Mouse (Mus musculus) layer of hippocampus, postnatal 25 days (tissue): ENCODE results near the gene Sumf1. TPM values are rescaled to one million over a fixed set of nuclear protein-coding genes. Genes with fewer than 3 reads are reported as not detected.

ENCODE experiments used
- DNase-seq, 2 experiments: peaks; one replicate each; pipeline ENCODE4 v3.0.0; 2022; ENCODE audit warnings: mixed read lengths in 2 of 2, low spot score in 1 of 2; ENCODE audit errors: extremely low spot score in 1 of 2
- total RNA-seq, 2 experiments: library from RNA; stranded (reverse); gene quantifications; 2 replicates each; pipeline ENCODE4 v1.2.3; 2021

Gene Sumf1
- 10 to 100 TPM; 18.0 to 19.1 TPM for total RNA-seq

DNA sequence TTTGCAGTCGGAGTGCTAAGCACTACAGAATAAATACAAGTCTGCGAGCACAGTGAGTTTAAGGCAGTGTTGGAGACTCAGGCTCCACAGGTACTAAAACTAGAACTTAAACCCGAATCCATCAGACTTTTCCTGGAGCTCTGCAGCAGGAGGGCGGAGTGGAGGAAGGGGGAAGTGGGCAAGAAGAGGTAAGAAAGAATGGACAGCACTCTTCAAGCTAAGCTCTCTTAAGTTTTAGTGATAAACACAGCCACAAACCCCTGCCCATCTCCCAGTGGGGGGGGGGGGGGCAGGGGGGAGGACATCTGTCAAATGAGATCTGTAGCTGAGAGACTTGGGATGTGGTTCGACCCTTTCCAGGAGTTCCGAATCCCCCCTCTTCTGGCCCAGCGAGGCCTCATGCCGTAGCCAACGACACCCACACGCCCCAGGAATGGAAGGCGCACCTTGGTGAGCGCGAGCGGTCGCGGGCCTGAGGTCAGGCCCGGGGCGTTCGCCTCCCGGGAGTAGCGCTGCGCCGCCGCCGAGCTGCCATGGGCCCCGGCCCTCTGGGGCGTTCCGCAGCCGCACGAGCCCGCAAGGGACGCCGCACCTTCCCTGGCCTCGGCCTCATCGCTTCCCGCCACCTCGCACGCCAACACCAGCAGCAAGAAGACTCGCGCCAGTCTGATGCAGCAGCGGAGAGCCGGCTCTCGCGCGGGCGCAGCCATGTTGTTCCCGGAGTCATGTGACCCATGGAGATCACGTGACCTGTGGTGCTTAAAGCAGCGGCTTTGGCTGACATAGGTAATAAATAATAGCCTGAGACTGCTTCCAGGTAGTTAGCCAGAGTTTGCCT, at the start of gene Sumf1:
Gene Sumf1 (minus strand): TSS at position 736 of the 838 bp plus-strand sequence.
- DNase-seq, result peak; percentile 77 to 88

DNA sequence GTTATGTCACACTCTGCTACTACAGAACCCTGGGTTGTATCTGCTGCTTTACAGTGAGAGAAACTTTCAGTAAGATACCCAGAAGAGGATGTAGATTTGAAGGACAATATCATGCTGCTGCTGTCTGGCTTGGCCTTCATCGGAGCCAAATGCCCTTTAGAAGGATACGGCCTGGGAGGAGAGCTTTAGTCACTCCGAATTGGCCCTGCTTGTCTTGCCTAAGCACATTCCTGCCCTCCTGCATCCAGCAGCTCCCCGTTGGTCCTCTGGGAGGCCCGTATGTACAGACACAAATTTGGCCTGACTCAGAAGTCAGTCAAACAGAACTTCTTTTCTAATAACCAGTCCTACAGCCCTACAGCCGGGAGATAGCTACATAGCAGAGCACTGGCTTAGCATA, 49.2 kb upstream of the Sumf1 start:
- DNase-seq, result no peak

DNA sequence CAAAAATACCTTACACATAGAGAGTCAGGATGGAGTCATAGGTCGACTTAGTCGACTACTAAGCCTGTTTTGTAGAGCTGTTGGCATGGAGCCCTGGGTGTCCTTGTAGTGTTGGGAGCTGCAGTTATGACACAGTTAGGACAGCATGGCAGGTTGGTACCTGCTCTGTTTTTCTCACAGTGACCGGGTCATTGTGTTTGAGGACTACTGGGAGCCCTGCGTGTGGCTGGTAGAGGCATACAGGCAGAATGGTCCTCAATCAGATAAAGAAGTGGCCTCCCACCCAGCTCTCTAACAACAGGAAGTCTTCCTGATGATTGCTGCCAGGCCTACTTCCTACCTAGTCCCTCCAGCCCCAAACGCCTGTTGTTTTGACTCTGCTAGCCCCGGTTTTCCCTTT, 47.7 kb upstream of the Sumf1 start:
- no peak for DNase-seq

DNA sequence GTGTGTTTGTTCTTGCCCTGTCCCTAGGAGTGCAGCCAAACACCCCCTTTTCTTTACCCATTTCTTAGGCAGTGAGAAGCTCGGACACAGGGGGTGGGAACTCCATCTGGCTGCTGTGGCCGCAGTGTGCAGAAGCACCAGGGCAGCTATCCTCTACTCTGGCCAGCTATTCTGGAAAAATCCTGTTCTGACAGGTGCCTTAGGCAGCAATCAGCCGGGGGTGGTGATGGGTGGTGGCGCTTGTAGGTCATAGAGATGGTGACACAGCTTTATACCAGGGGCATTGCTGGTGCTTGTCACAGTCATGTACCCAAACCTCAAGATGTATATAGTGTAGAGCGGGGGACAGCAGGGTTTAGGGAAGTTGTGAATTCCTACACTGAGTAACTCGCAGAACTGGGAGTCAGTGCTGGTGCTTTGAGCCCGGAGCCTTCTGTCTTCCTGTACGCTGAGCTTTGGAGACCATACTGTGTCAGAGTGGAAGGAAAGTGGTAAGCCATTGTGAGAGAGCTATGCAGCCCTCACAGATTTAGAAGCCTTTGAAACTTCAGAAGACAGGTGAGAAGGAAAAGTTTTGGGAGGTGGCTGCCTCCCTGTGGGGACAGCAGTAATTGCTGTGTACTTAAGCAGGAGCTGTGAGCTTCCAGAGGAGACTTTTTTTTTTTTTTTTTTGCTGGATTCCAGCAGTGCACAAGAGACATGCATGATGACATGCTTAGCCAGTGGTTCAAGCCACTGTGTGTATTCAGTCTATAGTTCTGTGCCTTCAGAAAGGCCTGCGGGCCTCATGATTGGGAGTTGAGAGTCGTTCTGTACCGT, 46.7 kb upstream of the Sumf1 start:
- no peak for DNase-seq

DNA sequence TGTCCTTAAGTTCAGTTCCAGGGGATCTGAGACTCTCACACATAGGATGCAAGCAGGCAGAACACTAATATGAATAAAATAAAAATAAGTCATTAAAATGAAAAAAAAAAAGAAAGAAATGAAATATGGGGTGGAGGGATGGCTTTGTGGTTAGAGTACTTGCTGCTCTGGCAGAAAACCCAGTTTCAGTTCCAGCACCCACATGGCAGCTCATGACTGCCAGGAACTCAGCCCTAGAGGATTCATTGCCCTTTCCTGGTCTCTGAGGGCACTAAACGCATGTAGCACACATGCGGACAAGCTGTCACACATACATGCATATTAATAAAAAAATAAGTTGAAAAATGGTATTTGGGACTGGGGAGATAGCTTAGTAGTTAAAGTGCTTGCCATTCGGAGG, 45.2 kb upstream of the Sumf1 start:
- DNase-seq, result no peak

DNA sequence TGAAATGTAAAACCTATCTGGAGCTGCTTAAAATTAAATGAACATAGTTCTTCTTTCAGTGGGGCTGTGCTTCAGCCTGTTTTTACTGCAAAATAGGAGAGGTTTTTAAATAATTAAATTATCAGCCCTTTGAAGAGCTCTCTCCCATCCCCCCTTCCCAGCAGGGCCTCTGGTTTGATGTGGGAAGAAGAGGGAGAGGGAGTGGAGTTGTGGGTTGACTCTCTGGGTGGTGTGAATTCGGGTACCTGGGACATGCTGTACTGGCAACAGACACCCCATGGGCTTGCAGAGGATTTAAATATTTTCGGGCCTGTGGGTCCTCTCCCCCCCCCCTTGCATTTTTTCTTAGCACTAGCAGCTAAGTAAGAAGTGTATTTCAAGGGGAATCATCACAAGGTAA, 43.2 kb upstream of the Sumf1 start:
- DNase-seq, result no peak

DNA sequence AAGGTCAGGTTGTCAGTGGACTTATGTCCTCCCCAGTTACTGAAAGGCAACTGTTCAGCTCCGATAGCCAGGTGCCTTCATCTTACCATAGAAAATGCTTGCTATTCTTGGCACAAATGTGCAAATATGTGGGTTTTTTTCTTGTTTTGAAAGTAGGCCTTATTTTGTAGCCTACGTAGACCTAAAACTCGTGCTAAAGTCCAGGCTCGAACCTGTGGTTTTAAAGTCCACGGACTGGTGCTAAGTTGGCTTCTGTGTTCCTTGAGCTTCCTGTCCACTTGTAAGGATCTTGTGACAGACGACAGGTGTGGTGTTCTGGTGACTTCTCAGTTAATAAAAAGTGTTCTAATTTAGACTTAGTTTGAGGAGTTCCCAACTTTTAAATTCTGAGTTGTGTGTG, 42.7 kb upstream of the Sumf1 start:
- no peak for DNase-seq

DNA sequence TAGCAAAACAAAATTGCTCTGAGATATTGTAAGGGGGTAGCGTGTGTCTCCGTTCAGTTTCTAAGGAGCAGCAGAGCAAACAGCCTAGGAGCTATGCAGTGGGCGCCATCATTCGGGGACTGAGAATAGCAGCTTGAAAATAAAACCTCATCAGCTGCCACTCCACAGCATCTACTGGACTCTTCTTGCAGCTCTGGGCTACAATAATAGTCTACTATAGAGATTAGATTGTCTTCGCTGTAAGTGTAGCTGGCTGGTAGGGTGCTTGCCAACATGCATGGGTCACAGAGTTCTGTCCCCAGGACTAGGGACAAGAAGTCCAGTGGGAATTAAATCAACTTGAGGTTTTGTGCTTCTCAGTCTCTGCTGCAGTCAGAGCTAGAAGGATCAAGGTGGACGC, 42.1 kb upstream of the Sumf1 start:
- no peak for DNase-seq

DNA sequence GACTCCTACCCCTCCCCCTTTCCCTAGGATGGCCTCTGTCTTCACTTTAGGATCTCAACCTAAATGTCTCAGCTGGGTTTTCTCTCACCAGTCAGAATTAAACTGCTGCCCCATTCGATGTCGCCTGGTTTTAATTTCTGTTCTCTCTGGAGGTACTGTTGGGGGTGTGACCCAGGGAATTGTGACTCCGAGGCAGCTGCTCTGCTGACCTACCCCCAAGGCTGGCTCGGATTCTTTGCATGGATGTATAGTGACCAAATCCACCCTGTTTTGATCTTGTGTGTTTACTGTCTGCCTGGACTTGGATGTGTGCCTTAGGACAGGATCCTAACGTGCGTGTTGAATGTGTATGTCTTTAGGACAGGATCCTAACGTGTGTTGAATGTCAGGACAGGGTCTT, 40.8 kb upstream of the Sumf1 start:
- DNase-seq, result no peak

DNA sequence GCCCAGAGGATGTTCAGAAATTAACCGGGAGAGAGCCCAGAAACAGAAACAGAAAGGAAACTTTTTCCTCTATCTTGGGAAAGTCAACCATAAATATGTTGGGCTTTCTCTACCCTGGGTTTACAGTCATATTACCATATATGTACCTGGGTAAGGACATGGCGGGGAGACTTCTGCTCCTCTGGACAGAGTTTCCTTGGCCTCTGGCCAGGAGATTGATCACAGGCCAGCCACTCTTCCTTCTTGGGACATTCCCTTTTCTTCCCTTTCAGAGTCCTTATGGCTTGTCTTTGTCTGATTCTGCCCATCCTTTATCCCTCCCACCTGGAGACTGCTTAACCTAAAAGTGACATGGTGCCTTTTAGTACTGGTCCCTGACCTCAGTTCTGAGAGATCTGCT, 39.6 kb upstream of the Sumf1 start:
- DNase-seq, result no peak

DNA sequence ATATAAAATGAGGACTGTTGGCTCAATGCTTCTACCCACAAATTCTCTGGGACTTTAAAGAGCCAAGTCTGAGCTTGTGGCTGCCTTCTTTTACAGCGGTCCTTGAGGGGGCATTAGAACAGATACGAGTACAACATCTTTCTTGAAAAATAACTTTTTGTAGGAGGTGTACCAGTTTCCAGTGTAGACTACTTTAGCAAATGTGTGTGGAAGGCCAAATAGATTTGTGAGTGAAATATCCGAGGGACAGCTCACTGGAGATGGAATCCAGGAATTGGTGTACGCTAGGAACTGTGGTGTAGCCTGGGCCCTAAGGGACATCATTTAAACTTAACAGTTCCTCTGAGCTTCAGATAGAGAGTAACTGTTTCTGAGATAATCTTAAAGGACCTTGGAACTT, 39.0 kb upstream of the Sumf1 start:
- DNase-seq, result no peak

DNA sequence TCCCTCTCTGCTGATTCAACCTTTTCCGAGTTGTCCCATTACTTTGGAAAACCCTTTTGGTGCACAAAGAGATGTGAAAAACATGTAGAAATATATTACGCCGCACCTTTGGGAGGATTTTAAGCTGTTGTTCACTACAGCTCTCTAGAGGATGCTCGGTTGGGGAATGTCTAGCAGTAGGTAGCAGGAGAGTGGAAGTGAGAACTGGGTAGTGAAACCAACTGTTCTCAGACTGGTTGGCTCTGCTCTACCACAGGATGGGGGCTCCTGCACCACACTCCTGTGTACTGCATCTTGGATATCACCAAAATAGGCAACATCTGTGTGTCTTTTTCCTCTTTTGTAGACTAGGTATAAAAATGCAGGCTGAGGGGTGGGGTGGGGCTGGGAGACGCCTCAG, 37.5 kb upstream of the Sumf1 start:
- DNase-seq, result no peak

DNA sequence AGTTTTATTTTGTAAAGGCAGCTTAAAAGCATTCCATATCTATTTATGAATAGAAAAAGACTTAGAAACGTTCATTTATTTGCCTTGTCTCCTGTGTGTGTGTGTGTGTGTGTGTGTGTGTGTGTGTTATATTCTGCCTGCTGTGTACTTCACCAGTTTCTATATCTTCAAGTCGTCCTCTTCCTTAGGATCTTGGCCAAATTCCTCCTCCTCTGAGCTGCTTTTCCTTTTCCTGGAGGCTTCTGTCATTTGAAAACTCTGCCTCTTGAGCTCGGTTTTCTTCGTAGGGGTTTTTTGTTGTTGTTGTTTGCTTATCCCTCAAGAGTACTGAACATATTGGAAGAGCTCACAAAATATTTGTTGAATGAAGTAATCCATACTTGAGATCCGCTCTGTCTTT, 37.1 kb upstream of the Sumf1 start:
- DNase-seq, result no peak

DNA sequence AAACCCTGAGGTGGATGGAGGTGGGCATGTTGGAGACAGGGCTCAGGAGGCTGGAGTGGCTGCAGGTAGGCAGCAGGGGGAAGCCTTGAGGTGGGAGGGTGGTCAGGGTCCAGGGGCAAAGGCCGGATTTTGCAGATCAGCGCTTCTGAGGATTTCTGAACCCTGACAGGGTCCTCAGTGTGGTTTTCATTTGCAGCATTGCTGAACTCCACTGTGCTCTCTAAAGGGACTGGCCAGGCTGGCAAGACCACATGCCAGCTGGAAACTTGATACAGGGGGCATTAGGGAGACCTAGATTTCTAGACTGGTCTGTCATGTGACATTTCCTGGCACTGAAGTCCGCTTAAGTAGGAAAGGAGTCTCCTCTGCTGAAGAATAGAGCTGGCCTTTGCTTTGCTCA, 32.6 kb upstream of the Sumf1 start:
- DNase-seq, result no peak

DNA sequence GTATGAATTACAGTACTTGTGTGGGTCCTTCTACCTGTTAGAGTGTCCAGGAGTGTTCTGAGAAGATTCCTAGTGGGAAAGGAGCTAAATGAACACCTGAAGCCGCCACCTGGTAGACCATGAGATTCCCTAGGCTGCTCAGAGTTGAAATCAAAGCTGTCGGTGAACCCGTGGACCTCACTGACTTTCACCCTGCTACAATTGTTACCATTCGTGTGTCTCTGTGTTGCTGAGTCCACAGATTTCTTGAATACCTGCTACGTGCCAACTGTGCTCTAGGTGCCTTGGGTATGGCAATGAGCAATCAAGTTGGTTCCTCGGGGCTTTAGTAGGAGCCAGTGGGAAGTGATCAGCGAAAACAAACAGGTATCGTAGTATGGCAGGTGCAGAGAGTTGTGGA, 31.4 kb upstream of the Sumf1 start:
- DNase-seq, result no peak

DNA sequence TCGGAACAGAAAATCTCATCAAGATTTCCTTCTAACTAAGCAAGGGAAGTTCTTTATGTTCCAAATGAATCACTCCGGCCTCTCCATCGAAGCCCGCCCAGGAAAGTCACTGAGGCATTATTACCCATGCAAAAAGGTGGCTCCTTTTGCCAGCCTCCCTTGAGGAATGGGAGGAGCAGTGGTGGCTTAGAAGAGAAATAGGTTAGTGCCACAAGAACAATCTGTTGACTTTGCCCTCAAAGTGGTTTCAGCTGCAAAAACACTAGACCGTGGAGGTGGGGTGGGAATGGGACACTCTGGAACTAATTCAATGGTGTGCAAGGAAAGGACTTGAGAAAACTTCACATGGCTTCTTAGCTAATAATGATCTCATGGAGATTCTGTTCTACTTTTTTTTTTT, 30.7 kb upstream of the Sumf1 start:
- no peak for DNase-seq

DNA sequence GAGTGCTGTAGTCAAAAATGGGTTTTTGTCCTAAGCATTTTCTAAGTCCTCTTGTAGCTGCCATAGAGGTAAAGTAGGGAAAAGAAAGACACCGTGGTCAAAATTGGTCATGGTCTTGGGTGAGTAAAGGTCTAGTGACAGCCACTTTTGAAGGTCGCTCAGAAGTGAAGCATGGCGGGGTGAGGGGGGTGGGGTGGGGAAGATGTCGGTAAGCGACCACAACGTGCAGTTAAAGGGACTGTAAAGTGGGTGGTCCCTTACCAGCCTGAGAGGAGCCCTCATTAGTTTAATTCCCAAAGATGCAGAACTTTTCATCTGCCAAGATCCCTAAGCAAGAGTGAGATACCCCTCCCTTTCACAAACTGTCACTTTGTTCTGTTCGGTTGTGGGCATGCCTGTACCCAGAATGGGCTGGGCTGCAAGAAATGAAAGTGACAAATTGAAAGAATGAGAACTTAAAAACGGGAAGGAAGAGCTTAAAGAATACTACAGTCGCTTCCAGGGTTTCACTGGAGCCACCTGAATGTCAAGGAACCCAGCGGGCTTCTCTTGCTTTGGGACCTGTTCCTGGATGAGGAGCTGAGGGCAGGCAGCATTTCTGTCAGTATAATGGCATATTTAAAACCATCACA, 29.0 kb upstream of the Sumf1 start:
- DNase-seq, result no peak

DNA sequence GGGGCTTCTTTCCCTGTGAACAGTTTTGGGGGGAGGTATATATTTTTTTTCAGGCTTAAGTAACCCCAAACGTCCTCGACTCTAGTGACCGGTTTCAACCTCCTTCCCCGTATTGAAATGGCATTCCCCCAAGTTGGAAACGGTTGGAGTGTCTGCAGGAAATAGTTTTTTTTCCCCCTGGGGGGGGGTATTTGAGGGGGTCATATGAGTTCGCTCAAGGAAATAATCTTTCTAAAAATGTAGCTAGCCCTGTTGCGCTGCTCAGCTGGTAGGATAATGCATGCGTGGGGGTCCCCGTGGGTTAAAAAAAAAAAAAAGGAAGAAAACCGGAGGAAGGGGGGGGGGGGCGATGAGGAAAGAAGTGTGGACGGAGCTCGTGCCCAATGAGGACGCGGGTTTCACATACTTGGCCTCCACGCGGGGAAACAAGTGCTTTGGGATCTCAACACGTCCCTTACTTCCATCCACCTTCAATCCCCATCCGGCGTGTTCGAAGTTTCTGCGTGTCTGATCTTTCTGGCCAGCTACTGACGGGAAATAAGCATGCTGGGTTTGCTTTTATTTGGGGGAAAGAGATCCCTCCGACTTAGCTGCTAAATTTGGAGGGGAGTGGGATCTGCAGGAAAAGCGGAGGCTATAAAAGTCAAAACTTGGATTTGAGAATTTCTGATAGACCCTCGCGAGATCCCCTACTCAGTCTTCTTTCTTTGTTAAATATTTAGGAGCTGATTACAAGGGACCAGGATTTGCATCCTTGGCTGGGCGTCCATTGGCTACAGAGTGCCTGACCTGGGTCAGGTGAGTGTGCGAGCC, 28.3 kb upstream of the Sumf1 start:
- no peak for DNase-seq

DNA sequence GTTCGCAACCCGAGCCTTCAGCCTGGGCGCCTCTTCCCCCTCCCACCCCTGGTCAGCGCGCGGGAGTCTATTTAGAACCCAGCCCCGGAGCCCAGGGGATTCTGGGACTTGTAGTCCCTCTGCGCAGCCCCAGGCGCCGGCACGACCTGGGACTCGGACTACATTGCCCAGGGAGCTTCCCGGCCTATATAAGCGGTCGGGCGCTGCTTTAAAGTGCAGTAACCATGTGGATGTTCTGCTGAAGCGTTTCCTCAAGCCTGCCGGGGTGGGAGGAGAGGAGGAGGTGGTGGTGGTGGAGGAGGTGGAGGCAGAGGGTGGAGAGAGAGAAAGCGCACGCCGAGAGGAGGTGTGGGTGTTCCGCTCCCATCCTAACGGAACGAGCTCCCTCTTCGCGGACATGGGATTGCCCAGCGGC, 27.5 kb upstream of the Sumf1 start, which contains the start of gene Itpr1:
Gene Itpr1 (plus strand): TSS at position 216 of the 415 bp plus-strand sequence.
- peak; percentile 93 to 95 for DNase-seq
